Mouse (Mus musculus): ENCODE data around the gene Ssx2ip. TPM values are rescaled to one million over a fixed set of nuclear protein-coding genes. Genes with fewer than 3 reads are reported as not detected.

Ssx2ip gene
- polyA plus RNA-seq, 1 experiment from 2014 or later = 20.1 TPM

GRCm38 (mm10) chr3:146447598-146447997, 43.2 kb downstream of the Ssx2ip start:
- 92% methylated on average over 3 of the region's 3 CpGs for WGBS
- DNase-seq (ENCODE audit: low spot score) = no peak
- Histone ChIP-seq H3K4me3 (no peak overlapping the region), H3K27me3 (ENCODE audit: low read depth, poor library complexity, severe bottlenecking) (no peaks in the 10 kb centered on the region), H3K9me3 (replicated peaks) (no peaks in the 10 kb centered on the region), H3K27ac (no peak overlapping the region), H3K4me1 (peaks cover 18% of the 10 kb centered on the region), H3K36me3 (0 out of 2 replicates have a peak, but pooled peaks cover 2% of the 10 kb centered on the region)

- no peak overlapping the region for H3K4me3 ChIP-seq
- no peak overlapping the region for H3K27ac ChIP-seq
- 91% methylated on average over 10 of the region's 10 CpGs for WGBS
- no peaks in the 10 kb centered on the region for H3K27me3 ChIP-seq (ENCODE audit: low read depth, poor library complexity, severe bottlenecking)
- no peak for DNase-seq (ENCODE audit: low spot score)
- H3K36me3 ChIP-seq = 0 out of 2 replicates have a peak, but pooled peaks cover 2% of the 10 kb centered on the region
- peaks cover 18% of the 10 kb centered on the region for H3K4me1 ChIP-seq
- no peaks in the 10 kb centered on the region for H3K9me3 ChIP-seq (replicated peaks)
Observed at GRCm38 (mm10) chr3:146448372-146448771, 43.9 kb downstream of the Ssx2ip start.

- Histone ChIP-seq H3K27ac (no peak overlapping the region), H3K4me1 (peaks cover 18% of the 10 kb centered on the region), H3K27me3 (ENCODE audit: low read depth, poor library complexity, severe bottlenecking) (no peaks in the 10 kb centered on the region), H3K36me3 (0 out of 2 replicates have a peak, but pooled peaks cover 2% of the 10 kb centered on the region), H3K4me3 (no peak overlapping the region), H3K9me3 (replicated peaks) (no peaks in the 10 kb centered on the region)
- WGBS = 85% methylated on average over 6 of the region's 6 CpGs
- DNase-seq (ENCODE audit: low spot score) = no peak
Observed at GRCm38 (mm10) chr3:146448969-146449368, 44.5 kb downstream of the Ssx2ip start.

- 63% methylated on average over 9 of the region's 9 CpGs for whole genome bisulfite sequencing
- Histone ChIP-seq H3K27ac (peak within 1 kb of the TSS; percentile 90), H3K9me3 (replicated peaks) (no peaks in the 10 kb centered on the region), H3K4me1 (peaks cover 18% of the 10 kb centered on the region), H3K4me3 (peak within 1 kb of the TSS; percentile 67), H3K36me3 (0 out of 2 replicates have a peak, but pooled peaks cover 2% of the 10 kb centered on the region), H3K27me3 (ENCODE audit: low read depth, poor library complexity, severe bottlenecking) (no peaks in the 10 kb centered on the region)
- no peak for DNase-seq (ENCODE audit: low spot score)
Observed at GRCm38 (mm10) chr3:146449745-146450250, 45.4 kb downstream of the Ssx2ip start, which contains the start of gene Ctbs. Ctbs (plus strand) TSS chr3:146449795.

- DNase-seq (ENCODE audit: low spot score) = peak; percentile 91
- WGBS = under 1% methylated on average over 29 of the region's 29 CpGs
- Histone ChIP-seq H3K27ac (peak overlapping the region; percentile 90), H3K36me3 (0 out of 2 replicates have a peak, but pooled peaks cover 2% of the 10 kb centered on the region), H3K27me3 (ENCODE audit: low read depth, poor library complexity, severe bottlenecking) (no peaks in the 10 kb centered on the region), H3K4me1 (peaks cover 18% of the 10 kb centered on the region), H3K9me3 (replicated peaks) (no peaks in the 10 kb centered on the region), H3K4me3 (peak overlapping the region; percentile 67)
Observed at GRCm38 (mm10) chr3:146450371-146450841, 46.0 kb downstream of the Ssx2ip start.

GRCm38 (mm10) chr3:146451375-146451774, 46.9 kb downstream of the Ssx2ip start:
- DNase-seq (ENCODE audit: low spot score) = no peak
- 86% methylated on average over 5 of the region's 5 CpGs for WGBS

GRCm38 (mm10) chr3:146462939-146463338, 58.5 kb downstream of the Ssx2ip start:
- H3K27me3 ChIP-seq (ENCODE audit: low read depth, poor library complexity, severe bottlenecking) = no peaks in the 10 kb centered on the region
- no peaks in the 10 kb centered on the region for H3K36me3 ChIP-seq
- H3K4me3 ChIP-seq = no peak overlapping the region
- 68% methylated on average over 2 of the region's 2 CpGs for WGBS
- no peak overlapping the region for H3K27ac ChIP-seq
- DNase-seq (ENCODE audit: low spot score) = no peak
- no peaks in the 10 kb centered on the region for H3K9me3 ChIP-seq (replicated peaks)
- no peaks in the 10 kb centered on the region for H3K4me1 ChIP-seq

More at GRCm38 (mm10) chr3:146451375-146451774, 46.9 kb downstream of the Ssx2ip start:
- H3K27ac ChIP-seq = no peak overlapping the region
- no peaks in the 10 kb centered on the region for H3K36me3 ChIP-seq
- no peaks in the 10 kb centered on the region for H3K9me3 ChIP-seq (replicated peaks)
- H3K4me1 ChIP-seq = peaks cover 18% of the 10 kb centered on the region
- H3K4me3 ChIP-seq = no peak overlapping the region
- H3K27me3 ChIP-seq (ENCODE audit: low read depth, poor library complexity, severe bottlenecking) = no peaks in the 10 kb centered on the region

- Histone ChIP-seq H3K4me1 (no peaks in the 10 kb centered on the region), H3K4me3 (no peak overlapping the region), H3K27ac (no peak overlapping the region), H3K36me3 (no peaks in the 10 kb centered on the region), H3K9me3 (replicated peaks) (no peaks in the 10 kb centered on the region), H3K27me3 (ENCODE audit: low read depth, poor library complexity, severe bottlenecking) (no peaks in the 10 kb centered on the region)
- 86% methylated on average over 2 of the region's 2 CpGs for WGBS
- no peak for DNase-seq (ENCODE audit: low spot score)
Observed at GRCm38 (mm10) chr3:146469226-146469625, 64.8 kb downstream of the Ssx2ip start.

- Histone ChIP-seq H3K9me3 (replicated peaks) (no peaks in the 10 kb centered on the region), H3K4me1 (no peaks in the 10 kb centered on the region), H3K27me3 (ENCODE audit: low read depth, poor library complexity, severe bottlenecking) (no peaks in the 10 kb centered on the region), H3K27ac (no peak overlapping the region), H3K4me3 (no peak overlapping the region), H3K36me3 (no peaks in the 10 kb centered on the region)
- WGBS = 73% methylated on average over 4 of the region's 4 CpGs
- no peak for DNase-seq (ENCODE audit: low spot score)
Observed at GRCm38 (mm10) chr3:146472657-146473056, 68.2 kb downstream of the Ssx2ip start.

GRCm38 (mm10) chr3:146473741-146474140, 69.3 kb downstream of the Ssx2ip start:
- H3K4me3 ChIP-seq = no peak overlapping the region
- no peaks in the 10 kb centered on the region for H3K36me3 ChIP-seq
- H3K27me3 ChIP-seq (ENCODE audit: low read depth, poor library complexity, severe bottlenecking) = no peaks in the 10 kb centered on the region
- no peaks in the 10 kb centered on the region for H3K9me3 ChIP-seq (replicated peaks)
- DNase-seq (ENCODE audit: low spot score) = no peak
- H3K4me1 ChIP-seq = no peaks in the 10 kb centered on the region
- no peak overlapping the region for H3K27ac ChIP-seq

GRCm38 (mm10) chr3:146474428-146474827, 70.0 kb downstream of the Ssx2ip start:
- no peaks in the 10 kb centered on the region for H3K4me1 ChIP-seq
- DNase-seq (ENCODE audit: low spot score) = no peak
- 93% methylated on average over 3 of the region's 3 CpGs for WGBS

GRCm38 (mm10) chr3:146482044-146482443, 77.6 kb downstream of the Ssx2ip start:
- DNase-seq (ENCODE audit: low spot score) = no peak
- 92% methylated on average over 2 of the region's 2 CpGs for WGBS

More at GRCm38 (mm10) chr3:146474428-146474827, 70.0 kb downstream of the Ssx2ip start:
- no peaks in the 10 kb centered on the region for H3K27me3 ChIP-seq (ENCODE audit: low read depth, poor library complexity, severe bottlenecking)
- no peaks in the 10 kb centered on the region for H3K36me3 ChIP-seq
- no peak overlapping the region for H3K27ac ChIP-seq
- no peak overlapping the region for H3K4me3 ChIP-seq
- H3K9me3 ChIP-seq (replicated peaks) = no peaks in the 10 kb centered on the region

GRCm38 (mm10) chr3:146486464-146486863, 82.0 kb downstream of the Ssx2ip start:
- no peak overlapping the region for H3K4me3 ChIP-seq
- H3K27me3 ChIP-seq (ENCODE audit: low read depth, poor library complexity, severe bottlenecking) = no peaks in the 10 kb centered on the region
- H3K4me1 ChIP-seq = no peaks in the 10 kb centered on the region
- no peak for DNase-seq (ENCODE audit: low spot score)
- no peaks in the 10 kb centered on the region for H3K36me3 ChIP-seq
- H3K9me3 ChIP-seq (replicated peaks) = no peaks in the 10 kb centered on the region
- no peak overlapping the region for H3K27ac ChIP-seq
- 87% methylated on average over 4 of the region's 4 CpGs for WGBS

More at GRCm38 (mm10) chr3:146482044-146482443, 77.6 kb downstream of the Ssx2ip start:
- Histone ChIP-seq H3K9me3 (replicated peaks) (no peaks in the 10 kb centered on the region), H3K4me1 (no peaks in the 10 kb centered on the region), H3K27ac (no peak overlapping the region), H3K36me3 (no peaks in the 10 kb centered on the region), H3K4me3 (no peak overlapping the region), H3K27me3 (ENCODE audit: low read depth, poor library complexity, severe bottlenecking) (no peaks in the 10 kb centered on the region)

Data from limb, embryonic 10.5 days (tissue).